Mouse (Mus musculus) G1E (cell line): ENCODE measurements around the gene Fzd10.

ENCODE experiments used
- GATA2 ChIP-seq: IDR thresholded peaks from 2 replicates; pipeline ENCODE4 v1.6.1; 2012; ENCODE audit warnings: low read depth, low read length, inconsistent platforms, borderline replicate concordance
- TAL1 ChIP-seq: conservative IDR thresholded peaks from 2 replicates; pipeline ENCODE4 v1.6.1; 2012; ENCODE audit warnings: low read depth, low read length, inconsistent platforms, mixed read lengths

- TF ChIP-seq TAL1 (no peak), GATA2 (no peak)
These were observed 19.7 kb upstream of the Fzd10 start for GRCm38 (mm10) chr5:128580931-128581330.
